Mouse (Mus musculus) myocyte (in vitro differentiated cells): ENCODE measurements around the gene Prrx1. TPM values are rescaled to one million over a fixed set of nuclear protein-coding genes. Genes with fewer than 3 reads are reported as not detected.

ENCODE experiments used
- H3K27me3 ChIP-seq: one replicate; pipeline ENCODE4 v1.6.1; 2011; ENCODE audit not compliant: control insufficient read depth, insufficient read depth, insufficient read length
- H3K36me3 ChIP-seq: one replicate; pipeline ENCODE4 v1.6.1; 2011; ENCODE audit not compliant: control insufficient read depth, insufficient read depth
- H3K4me2 ChIP-seq: one replicate; pipeline ENCODE4 v1.6.1; 2011; ENCODE audit warnings: low read depth, control low read depth
- H3K4me3 ChIP-seq: one replicate; pipeline ENCODE4 v1.5.1; 2011; ENCODE audit warnings: mild to moderate bottlenecking, control low read depth, moderate library complexity
- H3K79me2 ChIP-seq: one replicate; pipeline ENCODE4 v1.6.1; 2011; ENCODE audit not compliant: control insufficient read depth, insufficient read depth
- H3ac ChIP-seq: one replicate; pipeline ENCODE4 v1.6.1; 2011; ENCODE audit not compliant: control insufficient read depth, insufficient read length
- CEBPB ChIP-seq: IDR thresholded peaks from 2 replicates; pipeline ENCODE4 v1.6.1; 2011; ENCODE audit warnings: mild to moderate bottlenecking, moderate library complexity; ENCODE audit not compliant: poor library complexity, insufficient read depth, severe bottlenecking
- E2F4 ChIP-seq: IDR thresholded peaks from one replicate; pipeline ENCODE4 v1.6.1; 2011; ENCODE audit warnings: mild to moderate bottlenecking, control low read depth, moderate library complexity; ENCODE audit not compliant: insufficient read depth
- MAX ChIP-seq: IDR thresholded peaks from one replicate; pipeline ENCODE4 v1.6.1; 2011; ENCODE audit warnings: low read depth, mild to moderate bottlenecking, control low read depth
- MYOD1 ChIP-seq, 3 experiments: IDR thresholded peaks; one replicate each; pipeline ENCODE4 v1.6.1; 2011; ENCODE audit warnings: control low read depth in 2 of 3, low read depth in 2 of 3, mild to moderate bottlenecking in 2 of 3, moderate library complexity in 1 of 3; ENCODE audit not compliant: insufficient read length in 2 of 3, control insufficient read depth in 1 of 3
- MYOG ChIP-seq, 3 experiments: IDR thresholded peaks; one replicate each; pipeline ENCODE4 v1.6.1; 2011; ENCODE audit warnings: control low read depth in 2 of 3, low read depth in 2 of 3, mild to moderate bottlenecking in 2 of 3; ENCODE audit not compliant: insufficient read length in 2 of 3, control insufficient read depth in 1 of 3, insufficient read depth in 1 of 3
- POLR2A ChIP-seq: IDR thresholded peaks from one replicate; pipeline ENCODE4 v1.6.1; 2011; ENCODE audit warnings: low read depth, mild to moderate bottlenecking, control low read depth, moderate library complexity; ENCODE audit not compliant: insufficient read length
- POLR2AphosphoS2 ChIP-seq: IDR thresholded peaks from one replicate; pipeline ENCODE4 v1.6.1; 2011; ENCODE audit warnings: low read depth, control low read depth; ENCODE audit not compliant: insufficient read length
- REST ChIP-seq: IDR thresholded peaks from one replicate; pipeline ENCODE4 v1.6.1; 2011; ENCODE audit warnings: mild to moderate bottlenecking, control low read depth, moderate library complexity; ENCODE audit not compliant: insufficient read depth, insufficient read length
- SRF ChIP-seq: IDR thresholded peaks from one replicate; pipeline ENCODE4 v1.6.1; 2011; ENCODE audit warnings: low read depth; ENCODE audit not compliant: control insufficient read depth, insufficient read length
- TCF12 ChIP-seq: IDR thresholded peaks from one replicate; pipeline ENCODE4 v1.6.1; 2011; ENCODE audit warnings: mild to moderate bottlenecking, control low read depth; ENCODE audit not compliant: poor library complexity, insufficient read depth, severe bottlenecking
- TCF3 ChIP-seq: IDR thresholded peaks from one replicate; pipeline ENCODE4 v1.6.1; 2011; ENCODE audit warnings: low read depth, control low read depth; ENCODE audit not compliant: insufficient read length
- USF1 ChIP-seq: IDR thresholded peaks from one replicate; pipeline ENCODE4 v1.6.1; 2011; ENCODE audit warnings: low read depth, mild to moderate bottlenecking, control low read depth, moderate library complexity
- polyA plus RNA-seq: library from polyadenylated mRNA; unstranded; fragments of >200 nt; fragmentation: generic; extraction: Trizol; gene quantifications from one replicate; pipeline ENCODE4 v1.2.1, GENCODE M21; 2012; ENCODE audit warnings: missing spikeins

Prrx1 gene
- polyA plus RNA-seq, 1 experiment, result 7.0 TPM

GRCm38 (mm10) chr1:163302292-163302691 lies 11.2 kb downstream of the Prrx1 start:
- TF ChIP-seq CEBPB (no peak), POLR2AphosphoS2 (no peak), MYOG (IDR thresholded peaks at IDR 0.05; ENCODE audit: control insufficient read depth in 1 of 3, insufficient read depth in 1 of 3, insufficient read length in 2 of 3, low read depth in 2 of 3) (no peak), E2F4 (no peak), USF1 (no peak), MAX (no peak), POLR2A (no peak)
- Histone ChIP-seq H3ac (no peak overlapping the region), H3K36me3 (no peaks in the 10 kb centered on the region), H3K4me3 (no peak overlapping the region), H3K27me3 (no peaks in the 10 kb centered on the region), H3K4me2 (no peak overlapping the region), H3K79me2 (no peaks in the 10 kb centered on the region)

GRCm38 (mm10) chr1:163293152-163293551 lies 20.4 kb downstream of the Prrx1 start:
- Histone ChIP-seq H3K4me2 (no peak overlapping the region), H3K36me3 (no peaks in the 10 kb centered on the region), H3K4me3 (no peak overlapping the region), H3ac (no peak overlapping the region), H3K79me2 (peaks cover 1% of the 10 kb centered on the region), H3K27me3 (no peaks in the 10 kb centered on the region)
- TF ChIP-seq CEBPB (no peak), REST (no peak), SRF (no peak), POLR2A (no peak), E2F4 (no peak), USF1 (no peak), POLR2AphosphoS2 (no peak), TCF3 (no peak), MYOD1 (IDR thresholded peaks at IDR 0.05; ENCODE audit: control insufficient read depth in 1 of 3, insufficient read length in 2 of 3, low read depth in 2 of 3) (no peak), TCF12 (no peak), MAX (no peak), MYOG (IDR thresholded peaks at IDR 0.05; ENCODE audit: control insufficient read depth in 1 of 3, insufficient read depth in 1 of 3, insufficient read length in 2 of 3, low read depth in 2 of 3) (no peak)

GRCm38 (mm10) chr1:163291925-163292324 lies 21.6 kb downstream of the Prrx1 start:
- no peaks in the 10 kb centered on the region for H3K36me3 ChIP-seq
- TF ChIP-seq USF1 (no peak), MYOD1 (IDR thresholded peaks at IDR 0.05; ENCODE audit: control insufficient read depth in 1 of 3, insufficient read length in 2 of 3, low read depth in 2 of 3) (peak in 1 of 3 experiments; percentile 29), CEBPB (peak; percentile 96)
- H3K4me2 ChIP-seq, result peak overlapping the region; percentile 64
- H3K79me2 ChIP-seq, result peaks cover 6% of the 10 kb centered on the region
- no peak overlapping the region for H3ac ChIP-seq
- no peaks in the 10 kb centered on the region for H3K27me3 ChIP-seq
- H3K4me3 ChIP-seq, result no peak overlapping the region

GRCm38 (mm10) chr1:163289131-163289530 lies 24.4 kb downstream of the Prrx1 start:
- H3K4me3 ChIP-seq, result no peak overlapping the region
- H3K79me2 ChIP-seq, result peaks cover 6% of the 10 kb centered on the region
- H3K4me2 ChIP-seq, result no peak overlapping the region
- TF ChIP-seq TCF3, result no peak
- TF ChIP-seq TCF12, result no peak
- no peak for TF ChIP-seq MYOD1 (IDR thresholded peaks at IDR 0.05; ENCODE audit: control insufficient read depth in 1 of 3, insufficient read length in 2 of 3, low read depth in 2 of 3)
- TF ChIP-seq SRF, result no peak
- no peak for TF ChIP-seq MAX
- no peak for TF ChIP-seq E2F4
- TF ChIP-seq CEBPB, result no peak
- no peak for TF ChIP-seq POLR2A
- TF ChIP-seq MYOG (IDR thresholded peaks at IDR 0.05; ENCODE audit: control insufficient read depth in 1 of 3, insufficient read depth in 1 of 3, insufficient read length in 2 of 3, low read depth in 2 of 3), result no peak
- H3K36me3 ChIP-seq, result no peaks in the 10 kb centered on the region
- no peaks in the 10 kb centered on the region for H3K27me3 ChIP-seq
- no peak overlapping the region for H3ac ChIP-seq

- Histone ChIP-seq H3K4me3 (no peak overlapping the region), H3K27me3 (no peaks in the 10 kb centered on the region), H3K36me3 (no peaks in the 10 kb centered on the region), H3K79me2 (peaks cover 6% of the 10 kb centered on the region), H3ac (no peak overlapping the region), H3K4me2 (peak overlapping the region; percentile 14)
- TF ChIP-seq E2F4 (no peak), TCF3 (no peak), TCF12 (no peak), USF1 (no peak), MYOG (IDR thresholded peaks at IDR 0.05; ENCODE audit: control insufficient read depth in 1 of 3, insufficient read depth in 1 of 3, insufficient read length in 2 of 3, low read depth in 2 of 3) (no peak), POLR2AphosphoS2 (no peak), SRF (no peak), POLR2A (no peak), CEBPB (no peak), MYOD1 (IDR thresholded peaks at IDR 0.05; ENCODE audit: control insufficient read depth in 1 of 3, insufficient read length in 2 of 3, low read depth in 2 of 3) (no peak), MAX (no peak), REST (no peak)
These were observed 28.0 kb downstream of the Prrx1 start for GRCm38 (mm10) chr1:163285539-163285938.
